Mouse (Mus musculus): Measurements from ENCODE around the gene Akr1e1. TPM values are rescaled to one million over a fixed set of nuclear protein-coding genes. Genes with fewer than 3 reads are reported as not detected.

Akr1e1 gene
- 39.3 TPM for polyA plus RNA-seq (2014; fragmentation: Illumina TruSeq; extraction: RNeasy Lipid Tissue Mini Kit (QIAGEN cat#74804); ENCODE audit: low read depth, low replicate concordance)

DNA sequence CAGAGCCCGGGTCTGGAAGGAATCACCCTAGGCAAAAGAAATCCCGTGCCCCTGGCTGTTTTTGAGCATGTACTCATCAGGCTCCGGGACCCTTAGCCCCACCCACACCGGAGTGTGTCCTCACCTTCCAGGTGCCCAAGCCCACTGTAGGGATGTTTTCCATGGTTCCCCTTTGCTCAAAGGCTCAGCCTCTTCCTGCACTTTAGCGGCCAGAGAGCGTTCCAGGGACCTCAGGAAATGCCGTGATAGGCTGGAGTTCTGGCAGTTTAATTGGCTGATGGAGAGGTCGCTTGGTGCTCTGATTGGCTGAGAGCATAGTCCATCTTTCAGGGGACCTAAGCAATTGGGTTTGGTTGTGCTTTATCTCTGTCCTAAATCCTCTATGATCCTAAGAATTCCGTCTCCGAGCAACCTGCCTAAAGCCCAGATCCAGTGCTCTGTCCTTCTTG is at the start of gene Akr1e1:
Akr1e1 (minus strand) TSS at position 214 of the 449 bp plus-strand sequence.

DNA sequence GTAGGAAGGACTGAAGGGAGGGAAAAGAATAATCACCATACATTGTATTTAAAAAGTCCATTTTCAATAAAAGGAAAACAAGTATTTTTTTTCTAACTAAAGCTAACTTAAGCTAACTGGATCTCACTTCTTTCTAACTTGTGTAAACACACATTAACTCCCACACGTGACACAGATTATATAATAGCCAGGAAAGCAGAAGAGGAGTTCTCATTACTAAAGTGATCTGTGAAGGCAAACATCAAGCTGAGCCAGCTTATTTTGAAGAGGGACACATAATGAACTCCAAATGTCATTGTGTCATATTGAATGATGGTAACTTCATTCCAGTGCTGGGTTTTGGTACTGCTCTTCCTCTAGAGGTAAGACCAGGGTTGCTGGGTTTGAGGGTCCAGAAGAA is 35.1 kb downstream of the Akr1e1 start, which contains the start of gene Akr1c21:
Akr1c21 (plus strand) TSS at position 205 of the 400 bp plus-strand sequence.

Other genes starting within 250 kb of the Akr1e1 start
- not detected for gene Akr1c6, start 174.9 kb downstream of the Akr1e1 start, polyA plus RNA-seq (2014; fragmentation: Illumina TruSeq; extraction: RNeasy Lipid Tissue Mini Kit (QIAGEN cat#74804); ENCODE audit: low read depth, low replicate concordance)
- gene Akr1c20, start 85.8 kb downstream of the Akr1e1 start, polyA plus RNA-seq (2014; fragmentation: Illumina TruSeq; extraction: RNeasy Lipid Tissue Mini Kit (QIAGEN cat#74804); ENCODE audit: low read depth, low replicate concordance) = not detected
- not detected for gene Akr1c21, start 35.1 kb downstream of the Akr1e1 start, polyA plus RNA-seq (2014; fragmentation: Illumina TruSeq; extraction: RNeasy Lipid Tissue Mini Kit (QIAGEN cat#74804); ENCODE audit: low read depth, low replicate concordance)

All from adipose tissue, adult 10 weeks (tissue).